Mouse (Mus musculus) layer of hippocampus, adult 18-20 months (tissue): Measurements from ENCODE around the gene Fam168b. TPM values are rescaled to one million over a fixed set of nuclear protein-coding genes. Genes with fewer than 3 reads are reported as not detected.

Source experiments
- DNase-seq, 2 experiments: peaks; one replicate each; pipeline ENCODE4 v3.0.0; 2022; ENCODE audit warnings: low spot score in 2 of 2
- total RNA-seq, 2 experiments: library from RNA; stranded (reverse); gene quantifications; 2 replicates each; pipeline ENCODE4 v1.2.3; 2021

The Fam168b gene
- total RNA-seq, 2 experiments from 2014 or later: 227 to 236 TPM

DNA sequence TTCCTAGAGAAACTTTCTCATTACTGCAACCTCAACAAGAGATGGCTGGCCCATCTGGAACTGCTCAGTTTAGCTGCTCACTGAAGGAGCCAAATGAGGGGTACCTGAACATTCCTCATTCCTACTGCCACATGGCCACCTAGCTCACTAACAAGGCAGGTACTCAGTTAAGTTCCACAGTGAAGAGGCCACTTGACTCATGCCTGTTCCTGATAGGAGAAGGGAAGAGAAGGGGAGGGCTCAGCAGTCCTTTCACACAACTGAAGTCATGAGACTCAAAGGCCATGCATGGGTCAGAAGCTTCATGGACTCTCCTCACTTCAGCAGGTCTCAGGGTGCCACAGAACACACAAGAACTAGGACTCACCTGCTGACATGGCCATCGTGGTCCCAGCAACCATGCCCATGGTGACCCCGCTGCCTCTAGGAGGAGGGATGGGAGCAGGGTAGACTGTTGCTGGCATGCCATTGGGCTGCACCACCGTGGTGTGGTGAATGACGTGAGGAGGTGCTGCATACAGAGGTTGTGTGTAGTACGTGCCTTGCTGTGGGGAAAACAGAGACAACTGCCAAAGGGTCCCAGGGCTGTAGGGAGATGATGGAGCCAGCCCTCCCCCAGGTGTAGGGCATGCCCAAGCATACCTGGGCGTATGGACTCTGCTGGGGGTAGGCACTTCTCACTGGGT, 23.5 kb downstream of the Fam168b start:
- DNase-seq: no peak

- DNase-seq: no peak
These were observed 27.0 kb downstream of the Fam168b start for GRCm38 (mm10) chr1:34815843-34816242.

GRCm38 (mm10) chr1:34812407-34813247, 30.2 kb downstream of the Fam168b start:
- no peak for DNase-seq

DNA sequence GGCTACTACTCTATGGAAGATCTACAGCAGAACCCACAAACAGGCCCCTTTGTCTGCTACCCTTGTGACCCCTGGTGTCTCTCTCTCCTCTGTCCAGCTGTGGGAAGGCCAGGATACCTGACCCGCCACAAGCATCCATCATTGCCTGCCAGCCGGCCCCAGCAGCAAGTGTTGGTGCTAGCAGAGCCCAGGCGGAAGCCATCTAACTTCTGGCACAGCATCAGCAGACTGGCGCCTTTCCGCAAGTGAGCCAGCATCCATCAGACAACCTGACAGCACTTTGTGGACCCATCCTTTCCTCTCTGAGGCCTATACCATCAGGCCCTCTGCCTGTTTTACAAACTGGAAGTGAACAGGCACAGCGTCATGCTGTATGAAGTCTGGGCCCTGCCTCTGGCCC, 31.3 kb downstream of the Fam168b start:
- DNase-seq: no peak

GRCm38 (mm10) chr1:34811035-34811434, 31.8 kb downstream of the Fam168b start:
- DNase-seq: no peak

DNA sequence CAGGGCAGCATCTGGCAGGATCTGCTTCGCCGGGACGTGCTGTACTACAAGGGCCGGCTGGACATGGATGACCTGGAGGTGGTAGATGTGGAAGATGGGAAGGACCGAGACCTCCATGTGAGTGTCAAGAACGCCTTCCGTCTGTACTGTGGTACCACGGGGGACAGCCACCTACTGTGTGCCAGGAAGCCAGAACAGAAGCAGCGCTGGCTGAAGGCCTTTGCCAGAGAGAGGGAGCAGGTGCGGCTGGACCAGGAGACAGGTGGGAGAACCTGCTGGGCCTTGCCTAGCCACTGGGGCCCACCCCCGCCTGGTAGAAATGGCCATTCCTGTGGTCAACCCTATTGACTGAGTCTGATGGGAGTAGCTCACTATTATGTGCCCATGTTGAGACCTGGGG, 32.6 kb downstream of the Fam168b start:
- no peak for DNase-seq

DNA sequence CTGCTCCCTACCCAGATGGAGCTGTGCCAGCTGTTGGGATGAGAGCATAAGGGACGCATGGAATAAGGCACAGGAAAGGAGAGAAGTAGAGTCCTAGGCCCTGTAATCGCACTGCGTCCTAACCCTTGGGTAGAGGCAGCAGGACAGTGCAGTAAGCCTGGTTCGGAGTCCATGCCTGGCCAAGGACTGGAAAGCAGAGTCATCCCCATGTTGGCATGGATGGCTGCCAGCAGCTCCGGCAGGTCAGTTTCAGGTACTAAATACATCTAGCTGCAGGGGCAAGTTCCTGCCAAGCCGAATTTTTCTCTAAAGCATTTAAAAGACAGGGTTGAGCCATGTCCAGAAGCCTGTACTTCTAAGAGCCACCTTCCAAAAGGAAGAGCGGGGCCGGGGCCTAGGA, 34.4 kb downstream of the Fam168b start:
- DNase-seq: no peak

DNA sequence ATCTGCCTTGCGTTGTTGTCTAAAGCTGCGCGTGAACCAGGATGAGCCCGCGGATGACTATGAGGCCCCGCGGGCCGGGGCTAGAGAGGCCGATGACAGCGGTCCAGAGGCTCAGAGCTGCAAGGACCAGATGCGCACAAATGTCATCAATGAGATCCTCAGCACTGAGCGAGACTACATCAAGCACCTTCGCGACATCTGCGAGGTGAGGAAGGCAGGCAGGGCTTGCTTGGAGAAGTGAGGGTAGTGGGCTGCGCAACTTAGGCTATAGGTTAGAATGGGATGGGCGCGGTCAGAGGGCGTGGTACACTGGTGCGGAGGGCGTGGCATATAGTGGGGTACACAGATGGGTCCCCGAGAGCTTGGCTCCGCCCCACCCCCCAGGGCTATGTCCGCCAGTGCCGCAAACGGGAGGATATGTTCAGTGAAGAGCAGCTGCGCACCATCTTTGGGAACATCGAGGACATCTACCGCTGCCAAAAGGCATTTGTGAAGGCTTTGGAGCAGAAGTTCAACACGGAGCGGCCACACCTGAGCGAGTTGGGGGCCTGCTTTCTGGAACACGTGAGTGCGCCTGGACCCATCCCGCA, 36.8 kb downstream of the Fam168b start:
- DNase-seq: no peak

DNA sequence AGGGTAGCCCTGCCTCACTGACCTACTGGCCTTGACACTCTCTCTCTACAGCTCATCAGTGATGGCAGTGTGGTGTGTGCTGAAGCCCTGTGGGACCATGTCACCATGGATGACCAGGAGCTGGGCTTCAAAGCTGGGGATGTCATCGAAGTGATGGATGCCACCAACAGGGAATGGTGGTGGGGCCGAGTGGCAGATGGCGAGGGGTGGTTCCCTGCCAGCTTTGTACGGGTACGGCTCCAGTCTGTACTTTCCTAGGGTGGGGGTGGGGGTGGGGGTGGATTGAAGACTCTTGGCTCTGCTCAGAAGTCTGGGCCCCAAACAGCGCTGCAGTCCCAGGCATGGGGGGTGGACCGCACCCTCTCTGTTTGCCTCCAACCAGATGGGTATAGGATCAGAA, 38.0 kb downstream of the Fam168b start:
- no peak for DNase-seq

GRCm38 (mm10) chr1:34802290-34802642, 40.6 kb downstream of the Fam168b start:
- DNase-seq: peak; percentile 72 to 82

DNA sequence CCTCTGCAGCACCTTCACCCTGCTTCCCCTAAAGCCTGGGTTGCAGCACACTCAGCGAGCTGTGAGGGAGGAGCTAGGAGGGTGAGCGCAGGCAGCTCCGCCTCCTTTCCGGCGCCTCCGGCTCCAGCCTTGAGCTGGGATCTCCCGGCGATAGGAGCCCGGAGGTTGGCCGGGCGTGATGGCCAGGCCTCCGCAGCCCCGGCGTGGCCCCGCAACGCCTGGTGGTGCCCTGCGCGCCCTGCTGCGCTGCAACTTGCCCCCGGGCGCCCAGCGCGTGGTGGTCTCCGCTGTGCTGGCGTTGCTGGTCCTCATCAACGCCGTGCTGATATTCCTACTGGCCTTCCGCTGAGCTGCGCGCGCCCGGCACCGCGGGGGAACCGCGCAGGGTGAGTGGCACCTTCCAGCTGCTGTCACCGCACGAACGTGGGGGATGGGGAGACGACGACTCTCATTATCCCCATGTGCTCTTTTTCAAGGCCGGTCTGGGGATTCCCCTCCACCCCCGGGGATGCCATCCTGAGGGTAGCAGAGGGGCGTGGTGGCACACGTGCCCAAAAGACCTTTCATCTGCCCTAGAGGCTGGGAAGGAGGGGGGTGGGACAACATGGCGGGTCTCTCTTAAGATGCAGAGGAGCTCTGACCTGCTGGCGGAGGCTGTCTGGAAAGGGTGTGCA, 41.1 kb downstream of the Fam168b start:
- peak; percentile 69 to 76 for DNase-seq

DNA sequence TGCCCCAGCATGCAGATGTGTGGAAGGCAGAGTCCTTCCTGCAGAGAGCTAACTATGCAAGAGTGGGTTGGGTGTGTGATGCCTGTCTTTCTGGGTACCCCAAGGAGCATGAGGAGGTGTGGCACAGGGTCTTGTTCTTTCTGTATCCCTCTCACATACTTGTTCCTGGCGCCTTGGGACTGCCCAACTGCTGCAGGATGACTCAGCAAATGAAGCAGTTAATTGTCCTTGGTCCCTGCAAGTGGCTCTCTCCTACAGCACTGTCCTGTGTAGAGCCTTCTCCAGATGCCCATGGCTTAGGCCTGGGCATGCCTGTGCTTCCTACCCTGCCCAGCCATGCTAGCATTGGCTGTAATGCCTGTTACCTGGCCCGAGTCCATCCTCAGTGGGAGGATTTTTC, 43.7 kb downstream of the Fam168b start:
- no peak for DNase-seq

DNA sequence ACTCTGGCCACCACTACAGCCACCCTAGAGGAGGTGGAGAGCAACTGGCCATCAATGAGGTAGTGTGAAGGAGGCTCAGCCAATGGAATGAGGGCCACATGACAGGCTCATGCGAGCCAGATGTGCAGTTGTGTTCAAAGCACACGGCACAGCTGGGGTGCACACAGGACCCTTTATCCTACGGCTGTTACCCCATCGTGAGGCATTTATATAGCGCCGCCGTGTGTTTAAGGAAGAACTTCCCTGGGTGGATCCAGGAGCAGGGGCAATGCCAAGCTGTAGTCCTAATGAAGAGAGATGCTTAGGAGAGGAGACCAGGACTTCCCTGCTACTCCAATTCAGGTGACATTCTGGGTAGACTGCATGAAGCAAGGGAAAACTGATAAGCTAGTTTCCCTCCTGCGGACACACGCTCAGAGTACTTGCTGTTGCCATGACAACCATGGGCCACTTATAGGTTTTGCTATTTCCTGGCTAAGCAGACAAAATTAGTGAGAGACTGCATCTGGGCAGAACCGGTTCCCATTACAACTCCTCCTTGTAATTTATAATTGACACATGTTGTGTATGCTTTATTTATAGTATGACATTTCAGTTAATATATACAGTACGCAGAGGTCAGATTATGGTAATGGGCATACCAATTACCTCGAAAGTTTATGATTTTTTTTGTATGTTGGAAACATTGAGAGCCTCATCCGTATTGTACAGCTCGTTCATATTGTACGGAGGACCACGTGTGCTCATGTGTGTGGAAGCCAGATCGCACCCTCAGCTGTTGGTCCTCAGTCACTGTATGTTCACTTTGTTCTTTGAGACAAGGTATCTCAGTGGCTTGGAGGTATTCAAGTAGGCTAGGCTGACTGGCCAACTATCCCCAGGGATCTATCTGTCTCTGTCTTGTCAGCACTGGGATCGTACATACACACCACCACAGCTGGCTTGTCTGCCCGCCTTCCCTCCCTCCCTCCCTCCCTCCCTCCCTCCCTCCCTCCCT, 49.3 kb downstream of the Fam168b start:
- no peak for DNase-seq

- no peak for DNase-seq
These were observed 59.2 kb downstream of the Fam168b start for GRCm38 (mm10) chr1:34783538-34784161.

DNA sequence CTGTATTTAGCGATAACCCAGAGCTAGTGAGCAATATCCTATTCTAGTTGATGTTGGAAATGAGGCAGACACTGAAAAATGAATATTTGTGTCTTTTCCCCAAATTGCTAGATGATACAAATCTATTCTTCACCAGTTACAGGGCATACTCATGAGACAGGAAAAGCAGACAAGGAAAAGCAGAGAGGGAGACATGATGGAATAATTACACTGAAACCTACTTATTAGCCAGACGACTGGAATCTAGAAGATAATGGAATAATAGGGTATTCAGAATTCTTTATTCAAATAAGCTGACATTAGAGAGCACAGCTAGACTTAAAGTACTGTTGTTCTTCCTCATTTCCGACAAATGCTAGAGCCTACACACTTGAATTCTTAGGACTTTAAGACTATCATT, 67.0 kb downstream of the Fam168b start:
- DNase-seq: no peak

DNA sequence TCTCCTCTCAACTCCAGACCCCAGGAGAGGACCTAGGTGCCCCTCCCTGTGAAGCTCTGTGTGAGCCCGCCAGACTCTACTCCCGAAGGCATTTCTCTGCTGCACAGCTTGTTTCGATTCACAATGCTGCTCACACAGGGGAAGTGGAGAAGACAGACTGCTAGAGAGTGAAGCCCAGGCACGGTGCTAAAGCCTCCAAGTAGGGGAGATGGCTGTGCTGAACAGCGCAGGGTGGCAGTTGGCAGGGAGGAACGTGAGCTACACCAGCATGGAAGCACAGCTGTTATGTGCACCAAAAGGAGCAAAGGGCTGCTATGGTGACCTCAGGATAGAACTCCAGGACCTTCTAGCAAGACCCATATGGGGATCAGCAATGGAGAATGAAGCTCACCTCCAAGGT, 74.0 kb downstream of the Fam168b start:
- peak in 1 of 2 experiments; percentile 19 for DNase-seq

- DNase-seq: no peak
These were observed 75.0 kb downstream of the Fam168b start for GRCm38 (mm10) chr1:34767851-34768250.

DNA sequence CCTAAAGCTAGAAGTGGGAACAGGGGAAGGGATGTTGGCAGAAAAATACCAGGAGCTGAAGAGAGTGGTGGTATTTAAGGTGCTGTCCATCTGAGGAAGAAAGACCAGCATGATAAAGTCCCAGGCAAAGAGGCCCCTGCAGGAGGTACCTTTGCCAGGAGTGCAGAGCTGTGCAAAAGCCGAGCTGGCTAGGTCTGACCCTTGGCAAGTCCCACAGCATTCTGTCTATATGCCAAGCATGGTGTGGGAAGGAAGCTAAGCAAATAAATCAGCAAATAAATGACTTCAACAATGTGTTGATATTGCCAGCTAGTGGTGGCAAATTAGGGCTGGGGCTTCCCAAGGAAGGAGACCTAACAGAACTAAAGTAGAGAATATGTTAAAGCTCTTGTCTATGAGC, 76.0 kb downstream of the Fam168b start:
- DNase-seq: no peak
